Mouse (Mus musculus) ES-E14 (cell line): ENCODE results near the gene Nup210l. TPM values are rescaled to one million over a fixed set of nuclear protein-coding genes. Genes with fewer than 3 reads are reported as not detected.

Source experiments
- DNase-seq: peaks from one replicate; pipeline ENCODE4 v3.0.0-alpha.2; 2013; ENCODE audit warnings: low read depth, low spot score
- H3K27ac ChIP-seq: 2 replicates; pipeline ENCODE4 v1.5.1; 2012; ENCODE audit warnings: low read depth, mild to moderate bottlenecking, low read length, moderate library complexity, mixed read lengths; ENCODE audit not compliant: poor library complexity, insufficient read depth, severe bottlenecking
- H3K36me3 ChIP-seq: 2 replicates; pipeline ENCODE4 v1.6.1; 2012; ENCODE audit warnings: mild to moderate bottlenecking, low read length, moderate library complexity, mixed read lengths; ENCODE audit not compliant: control insufficient read depth, poor library complexity, insufficient read depth, severe bottlenecking
- H3K4me1 ChIP-seq, 2 experiments: fragments of 150-350 bp in 1 of 2; sonication (generic) in 1 of 2; 2 replicates each; pipeline ENCODE4 v1.6.1; 2012; ENCODE audit warnings: low read length in 2 of 2, mild to moderate bottlenecking in 1 of 2, mixed read lengths in 1 of 2; ENCODE audit not compliant: control insufficient read depth in 2 of 2, insufficient read depth in 2 of 2, poor library complexity in 1 of 2
- H3K4me3 ChIP-seq, 2 experiments: fragments of 150-350 bp in 1 of 2; sonication (generic) in 1 of 2; 2 replicates each; pipeline ENCODE4 v1.5.1; 2012; ENCODE audit warnings: low read length in 2 of 2, low read depth in 1 of 2, mild to moderate bottlenecking in 1 of 2, mixed read lengths in 1 of 2; ENCODE audit not compliant: insufficient read depth in 1 of 2, poor library complexity in 1 of 2, severe bottlenecking in 1 of 2
- H3K9ac ChIP-seq: 2 replicates; pipeline ENCODE4 v1.6.1; 2012; ENCODE audit warnings: low read depth, mild to moderate bottlenecking, low read length, mixed read lengths; ENCODE audit not compliant: poor library complexity, insufficient read depth, severe bottlenecking
- H3K9me3 ChIP-seq: fragments of 150-350 bp; sonication (generic); 2 replicates; pipeline ENCODE4 v1.6.1; 2012; ENCODE audit warnings: low read depth, mild to moderate bottlenecking, low read length; ENCODE audit not compliant: control insufficient read depth, insufficient read depth
- CHD2 ChIP-seq: IDR thresholded peaks from 2 replicates; pipeline ENCODE4 v1.6.1; 2014; ENCODE audit warnings: mild to moderate bottlenecking, low read depth, low read length, inconsistent platforms
- HCFC1 ChIP-seq: IDR thresholded peaks from 2 replicates; pipeline ENCODE4 v1.6.1; 2012; ENCODE audit warnings: low read length, inconsistent platforms, borderline replicate concordance; ENCODE audit not compliant: insufficient read depth
- MAFK ChIP-seq: IDR thresholded peaks from 2 replicates; pipeline ENCODE4 v1.6.1; 2014; ENCODE audit warnings: mild to moderate bottlenecking, low read depth, low read length, inconsistent platforms; ENCODE audit not compliant: insufficient read depth
- ZC3H11A ChIP-seq: IDR thresholded peaks from 2 replicates; pipeline ENCODE4 v1.6.1; 2012; ENCODE audit warnings: low read depth, mild to moderate bottlenecking, inconsistent platforms, low read length, borderline replicate concordance
- ZNF384 ChIP-seq: IDR thresholded peaks from 2 replicates; pipeline ENCODE4 v1.6.1; 2012; ENCODE audit warnings: low read depth, low read length, inconsistent platforms
- in situ Hi-C, 2 experiments: fragments of 600-800 bp; cut with MboI; formaldehyde crosslinking; loops; one replicate each; pipeline ENCODE4 v1.15.1; 2025; ENCODE audit warnings: low sequenced_read_pairs in 2 of 2, inconsistent platforms in 1 of 2; ENCODE audit not compliant: unreplicated experiment in 2 of 2
- total RNA-seq: library from RNA; depleted of rRNA; stranded (reverse); fragments of 300-350 nt; gene quantifications from 2 replicates; pipeline ENCODE4 v1.2.3, GENCODE M21; 2012

The Nup210l gene
- total RNA-seq, 1 experiment, result 0.80 TPM

DNA sequence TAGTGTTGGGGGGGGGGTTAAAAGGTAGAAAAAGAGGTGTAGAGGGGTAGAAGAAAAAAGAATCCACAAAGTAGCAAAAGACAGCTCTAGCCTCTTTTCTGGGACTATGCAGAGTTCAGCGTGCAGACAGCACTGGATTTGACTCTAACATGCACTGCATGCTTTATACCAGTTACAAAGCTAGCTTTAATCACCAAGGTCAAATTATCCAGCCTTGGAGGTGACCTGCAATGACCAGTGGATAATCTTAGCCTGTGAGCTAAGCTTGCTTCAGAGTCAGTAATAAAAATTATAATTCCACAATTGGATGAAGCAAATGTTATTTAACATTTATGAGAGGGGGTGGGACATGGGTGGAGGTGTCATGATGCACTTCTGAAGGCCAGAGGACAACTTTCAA, 91.7 kb downstream of the Nup210l start:
- no peak for DNase-seq
- Histone ChIP-seq H3K36me3 (no peaks in the 10 kb centered on the region), H3K4me3 (no peak overlapping the region), H3K9me3 (no peaks in the 10 kb centered on the region), H3K27ac (no peak overlapping the region), H3K4me1 (no peaks in the 10 kb centered on the region), H3K9ac (no peak overlapping the region)
- in situ Hi-C loops, result no loop called here
- no peak for TF ChIP-seq MAFK
- TF ChIP-seq ZNF384, result no peak
- TF ChIP-seq ZC3H11A, result no peak
- TF ChIP-seq HCFC1, result no peak
- no peak for TF ChIP-seq CHD2

DNA sequence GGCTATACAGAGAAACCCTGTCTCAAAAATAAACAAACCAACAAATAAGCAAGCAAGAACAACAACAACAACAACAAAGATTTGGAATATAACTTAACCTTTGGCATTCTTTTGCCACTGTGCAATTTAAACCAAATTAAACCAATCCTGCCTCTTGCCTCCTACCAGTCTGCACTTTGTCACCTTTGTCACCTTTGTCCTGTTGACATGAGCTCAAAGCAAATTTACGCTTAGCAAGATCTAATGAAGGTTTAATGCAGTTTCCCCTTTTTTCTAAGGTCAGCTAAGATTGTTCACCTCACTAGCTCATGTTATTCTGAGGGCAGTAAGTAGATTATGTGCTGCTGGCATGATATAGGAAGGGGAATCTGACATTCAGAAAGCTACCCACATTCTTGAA, 93.6 kb downstream of the Nup210l start:
- Histone ChIP-seq H3K4me3 (no peak overlapping the region), H3K4me1 (no peaks in the 10 kb centered on the region), H3K9ac (no peak overlapping the region), H3K36me3 (no peaks in the 10 kb centered on the region), H3K9me3 (no peaks in the 10 kb centered on the region), H3K27ac (no peak overlapping the region)
- TF ChIP-seq ZNF384, result no peak
- no peak for TF ChIP-seq ZC3H11A
- TF ChIP-seq MAFK, result no peak
- no peak for TF ChIP-seq CHD2
- no peak for TF ChIP-seq HCFC1
- DNase-seq, result no peak
- in situ Hi-C loops, result no loop called here

DNA sequence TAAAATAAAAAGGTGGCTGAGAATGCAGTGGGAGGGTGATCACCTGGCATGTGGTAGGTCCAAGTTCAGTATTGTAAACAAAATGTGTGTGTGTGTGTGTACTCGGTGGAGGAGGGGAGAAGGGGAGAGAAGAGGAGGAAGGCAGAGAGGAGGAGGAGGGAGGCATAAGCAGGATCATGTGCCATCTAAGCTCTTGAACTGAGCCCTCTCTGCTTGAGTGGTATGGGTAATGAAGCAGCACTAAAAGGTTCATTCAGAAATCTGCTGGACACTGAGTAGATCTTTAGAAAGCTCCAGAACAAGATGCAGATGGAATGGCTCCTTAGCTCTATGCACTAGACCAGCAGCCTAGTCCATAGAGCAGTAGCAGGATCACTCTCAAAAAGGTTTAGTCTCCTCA, 99.0 kb downstream of the Nup210l start:
- no peak for DNase-seq
- H3K27ac ChIP-seq, result no peak overlapping the region
- no peak overlapping the region for H3K4me3 ChIP-seq
- no peak overlapping the region for H3K9ac ChIP-seq
- no peaks in the 10 kb centered on the region for H3K9me3 ChIP-seq
- no peaks in the 10 kb centered on the region for H3K4me1 ChIP-seq
- TF ChIP-seq MAFK, result no peak
- no peak for TF ChIP-seq ZC3H11A
- TF ChIP-seq CHD2, result no peak
- no peak for TF ChIP-seq ZNF384
- TF ChIP-seq HCFC1, result no peak
- in situ Hi-C loops, result no loop called here
- peaks cover 3% of the 10 kb centered on the region; the same call in 1 of the 2 replicates for H3K36me3 ChIP-seq

DNA sequence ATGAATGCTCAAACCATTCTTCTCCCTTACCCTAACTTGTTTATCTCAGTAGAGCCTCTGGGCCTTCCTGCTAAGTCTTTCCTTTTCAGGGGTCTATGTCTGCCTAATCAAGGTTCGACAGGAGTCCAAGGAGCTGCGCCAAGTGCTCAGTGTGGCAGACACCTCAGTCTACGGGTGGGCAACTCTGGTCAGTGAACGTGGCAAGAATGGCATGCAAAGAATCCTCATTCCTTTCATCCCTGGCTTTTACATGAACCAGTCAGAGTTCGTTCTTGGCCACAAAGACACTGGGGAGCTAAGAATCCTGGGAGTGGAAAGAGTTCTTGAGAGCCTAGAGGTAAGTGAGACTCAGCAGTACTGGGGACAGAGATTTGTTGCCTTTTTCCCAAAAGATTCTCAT, 99.7 kb downstream of the Nup210l start:
- no peaks in the 10 kb centered on the region for H3K9me3 ChIP-seq
- in situ Hi-C loops, result no loop called here
- peaks cover 9% of the 10 kb centered on the region for H3K36me3 ChIP-seq

DNA sequence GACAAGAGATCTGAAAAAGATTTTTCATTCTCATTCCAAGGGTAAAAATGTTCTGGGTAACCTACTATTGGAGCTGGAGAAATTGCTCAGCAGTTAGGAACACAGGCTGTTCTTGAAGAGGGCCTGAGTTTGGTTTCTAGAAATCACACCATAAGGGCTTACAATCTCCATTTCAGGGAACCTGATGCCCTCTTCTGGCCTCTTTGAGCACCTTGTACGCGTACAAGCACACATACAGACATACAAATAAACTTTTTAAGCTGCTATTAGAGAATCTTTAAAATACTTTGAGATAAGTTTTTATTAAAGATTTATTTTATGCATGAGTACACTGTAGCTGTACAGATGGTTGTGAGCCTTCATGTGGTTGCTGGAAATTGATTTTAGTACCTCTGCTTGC, 100.7 kb downstream of the Nup210l start:
- H3K9me3 ChIP-seq, result no peaks in the 10 kb centered on the region
- no peak for DNase-seq
- no peak overlapping the region for H3K4me3 ChIP-seq
- H3K27ac ChIP-seq, result no peak overlapping the region
- peaks cover 13% of the 10 kb centered on the region for H3K36me3 ChIP-seq
- no peak for TF ChIP-seq HCFC1
- TF ChIP-seq CHD2, result no peak
- TF ChIP-seq ZC3H11A, result no peak
- TF ChIP-seq ZNF384, result no peak
- no peak for TF ChIP-seq MAFK
- H3K4me1 ChIP-seq, result peaks cover 0 to 6% of the 10 kb centered on the region in 2 experiments; a peak in 1 of 4 replicates
- no peak overlapping the region for H3K9ac ChIP-seq
- in situ Hi-C loops, result no loop called here

More for the DNA sequence above, 99.7 kb downstream of the Nup210l start:
- Histone ChIP-seq H3K27ac (no peak overlapping the region), H3K9ac (no peak overlapping the region), H3K4me3 (no peak overlapping the region), H3K4me1 (peaks cover 0 to 3% of the 10 kb centered on the region in 2 experiments; a peak in 1 of 4 replicates)
- TF ChIP-seq ZNF384, result no peak
- TF ChIP-seq MAFK, result no peak
- no peak for TF ChIP-seq ZC3H11A
- TF ChIP-seq CHD2, result no peak
- TF ChIP-seq HCFC1, result no peak
- no peak for DNase-seq
